Mouse (Mus musculus) embryo, embryonic 10.5 days (tissue): ENCODE results near the gene Rgp1.
"Not testable (repeated sequence)": the region's sequence is repeated elsewhere in the genome, so short reads cannot be mapped to it uniquely, and the experiment has no call there.

Source experiments
- DNase-seq: peaks from one replicate; pipeline ENCODE4 v3.0.0-alpha.2; 2015; ENCODE audit warnings: low spot score

Gene Rgp1

DNA sequence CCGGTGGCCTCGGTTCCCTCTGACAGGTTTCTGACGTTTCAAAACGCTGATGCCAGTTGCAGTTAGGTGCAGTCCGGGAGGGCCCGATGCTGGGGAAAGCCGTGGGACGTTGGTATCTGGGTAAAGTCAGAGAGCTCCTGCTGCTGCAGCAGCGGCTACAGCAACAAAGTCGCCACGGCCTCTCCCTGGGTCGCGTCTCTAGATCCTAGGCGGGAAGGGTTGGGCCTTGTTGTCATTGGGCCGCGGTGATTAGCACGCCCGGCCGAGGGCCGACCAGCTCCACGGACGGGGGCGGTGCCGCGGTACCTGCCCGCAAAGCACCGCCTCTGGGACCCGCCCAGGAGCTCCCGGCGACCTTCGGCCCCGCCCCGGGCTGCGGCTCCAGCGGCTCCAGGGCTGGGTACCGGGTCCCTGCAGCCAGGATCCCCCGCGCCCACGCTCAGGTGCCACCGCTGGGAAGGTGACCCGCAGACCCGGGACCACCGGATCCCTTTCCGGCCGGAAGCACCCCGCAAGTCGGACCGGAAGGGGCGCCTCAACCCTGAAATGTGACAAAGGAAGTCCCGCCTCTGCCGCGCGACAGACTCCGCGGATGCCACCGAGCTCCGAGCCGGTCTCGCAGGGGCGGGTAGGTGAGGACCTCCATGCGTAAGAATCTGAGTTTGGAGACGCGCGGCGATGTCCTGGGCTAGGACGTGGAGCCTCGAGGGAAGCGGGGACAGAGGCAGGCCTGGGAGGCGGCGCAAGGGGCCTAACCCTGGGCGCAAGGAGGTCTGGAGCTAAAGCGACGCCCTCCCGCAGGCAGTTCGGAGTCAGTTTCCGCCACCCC, at the start of gene Rgp1, which contains the start of gene Gba2:
Gene Rgp1 (plus strand): TSS at position 340 of the 829 bp plus-strand sequence.
Gene Gba2 (minus strand): TSS at position 498 of the 829 bp plus-strand sequence.
- peak; percentile 88 for DNase-seq

DNA sequence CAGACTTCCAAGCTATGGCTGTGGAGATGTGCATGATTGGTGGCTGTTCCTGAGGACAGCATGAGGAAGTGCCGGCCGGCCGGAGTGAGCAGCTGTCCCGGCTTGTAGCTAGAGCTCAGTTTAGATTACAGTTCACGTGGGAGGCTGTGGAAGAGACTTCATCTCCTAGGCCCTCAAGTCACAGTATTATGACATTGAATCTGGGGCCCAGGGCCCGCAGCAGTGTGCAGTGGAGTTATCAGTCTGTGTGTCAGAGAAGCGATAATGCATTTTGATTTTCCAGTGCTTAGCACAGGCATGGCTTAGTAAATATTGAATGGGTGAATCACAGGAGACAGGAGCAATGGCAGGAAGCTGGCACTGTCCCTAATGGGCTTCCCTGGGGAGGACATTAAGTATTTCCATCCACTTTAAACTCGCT, 48.4 kb upstream of the Rgp1 start:
- DNase-seq: no peak

DNA sequence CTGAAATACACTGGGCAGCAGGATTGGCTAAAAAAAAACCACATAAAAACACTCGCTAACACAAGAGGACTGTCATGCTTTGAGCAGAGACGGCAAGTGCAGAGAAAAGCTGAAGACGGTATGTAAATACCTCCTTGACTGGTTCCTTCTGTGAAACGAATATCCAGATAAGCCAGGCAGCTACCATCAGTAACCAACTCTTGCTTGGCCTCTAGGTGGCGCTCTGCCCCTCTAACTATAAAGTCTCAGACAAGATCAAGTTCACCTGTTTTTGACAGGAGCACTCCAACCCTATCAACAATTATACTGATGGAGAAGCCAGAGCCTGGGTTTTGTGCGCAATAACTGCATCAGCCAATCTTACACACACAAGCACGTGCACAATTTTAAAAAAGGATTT, 47.9 kb upstream of the Rgp1 start:
- peak; percentile 81 for DNase-seq

DNA sequence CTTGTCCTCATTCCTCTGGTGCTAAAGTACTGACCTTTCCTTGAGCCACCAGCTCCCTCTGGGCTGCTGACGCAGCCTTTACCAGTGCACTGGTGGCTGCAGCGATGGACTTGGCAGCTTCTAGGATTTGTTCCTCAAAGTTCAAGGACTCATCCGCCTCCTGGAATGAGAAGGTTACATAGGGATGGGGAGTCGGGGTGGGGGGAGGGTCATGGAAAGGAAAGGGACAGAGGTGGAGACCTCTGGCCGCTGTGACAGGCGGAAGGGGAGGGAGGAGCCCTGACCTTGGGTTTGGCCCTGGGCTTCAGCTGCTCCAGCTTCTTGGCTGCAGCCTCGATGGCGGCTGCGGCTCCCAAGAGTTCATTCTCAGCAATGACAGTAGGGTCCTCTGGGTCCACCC, 45.2 kb upstream of the Rgp1 start:
- DNase-seq: no peak

DNA sequence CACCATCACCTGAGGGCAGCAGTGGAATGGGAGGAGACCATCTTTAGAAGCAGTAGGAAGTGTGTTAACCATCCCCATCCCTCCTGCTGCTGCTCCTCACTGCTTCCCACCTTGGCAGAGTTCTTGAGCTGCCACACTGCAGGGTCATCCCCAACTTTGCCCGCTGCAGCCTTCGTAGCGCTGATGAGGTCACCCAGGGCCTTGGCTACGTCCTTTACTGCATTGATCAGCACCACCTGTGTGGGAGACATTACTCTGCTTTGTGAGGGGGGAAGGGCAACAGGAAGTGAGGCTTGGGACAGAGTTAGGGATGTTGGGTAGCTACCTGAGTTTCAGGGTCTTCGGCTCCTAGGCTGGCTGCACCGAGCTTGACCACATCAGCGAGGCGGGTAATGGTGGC, 42.9 kb upstream of the Rgp1 start:
- no peak for DNase-seq

DNA sequence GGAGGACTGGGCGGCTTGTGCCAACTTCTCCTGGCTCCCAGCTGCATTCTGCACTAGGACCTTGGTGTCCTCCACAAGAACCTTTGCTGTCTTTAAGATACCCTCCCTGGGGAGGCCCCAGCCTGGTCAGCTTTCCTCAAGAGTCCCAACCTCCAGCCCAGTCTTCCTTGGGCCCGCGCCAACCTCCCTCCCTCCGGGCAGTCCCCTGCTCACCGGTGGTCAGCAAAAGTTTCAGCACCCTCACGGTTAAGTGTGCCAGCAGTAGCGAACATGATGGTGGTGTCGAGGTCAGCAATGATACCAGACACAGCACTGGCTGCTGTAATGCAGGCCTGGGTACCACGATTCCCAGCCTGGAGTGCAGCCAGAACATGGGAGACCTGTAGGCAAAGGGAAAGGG, 42.5 kb upstream of the Rgp1 start:
- no peak for DNase-seq

DNA sequence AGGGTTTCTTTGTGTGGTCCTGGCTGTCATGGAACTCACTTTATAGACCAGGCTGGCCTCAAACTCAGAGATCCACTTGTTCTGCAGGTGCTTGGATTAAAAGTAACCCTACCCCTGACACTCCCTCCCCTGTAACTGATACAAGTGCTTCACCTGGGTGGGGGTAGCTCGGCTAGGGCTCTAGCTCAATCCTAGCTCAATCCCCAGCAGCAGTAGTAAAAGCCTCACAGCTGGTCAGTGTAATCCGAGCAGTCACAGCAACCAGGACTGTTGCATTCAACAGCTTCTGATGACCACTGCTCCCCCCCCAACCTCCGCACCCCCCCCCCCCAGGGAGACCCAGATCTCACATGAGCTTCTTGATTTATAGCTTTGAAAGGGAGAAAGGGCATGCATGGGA, 36.5 kb upstream of the Rgp1 start:
- DNase-seq: no peak

DNA sequence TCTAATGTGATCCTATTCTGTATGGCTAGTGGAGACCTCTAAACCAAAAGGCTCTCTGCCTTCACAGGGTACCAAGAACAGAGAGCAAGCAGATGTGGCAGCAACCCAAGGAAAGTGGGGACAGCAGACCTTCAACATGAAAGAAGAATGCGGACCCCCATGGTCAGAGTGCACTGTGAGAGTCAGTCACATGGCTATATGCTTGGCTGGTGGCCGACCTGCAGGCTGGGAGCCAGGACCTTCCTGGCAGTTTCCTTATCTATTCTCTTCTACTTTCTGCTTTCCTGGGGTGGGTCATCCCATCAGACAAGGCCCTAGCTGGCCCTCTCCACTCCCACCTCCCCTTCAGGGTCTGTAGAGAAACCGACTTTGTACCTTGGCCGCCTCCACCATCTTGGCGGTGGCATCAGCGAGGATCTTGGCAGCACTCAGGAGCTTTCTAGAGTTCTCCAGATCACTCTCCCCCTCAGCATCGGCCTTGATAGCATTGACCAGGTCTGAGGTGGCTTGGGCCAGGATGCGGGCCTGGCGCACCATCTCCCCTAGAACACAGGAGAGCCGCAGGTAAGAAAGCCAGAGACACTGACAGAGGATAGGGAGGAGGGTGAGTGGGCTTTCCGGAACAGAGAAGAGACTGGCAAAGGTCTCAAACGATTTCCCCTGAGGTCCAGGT, 32.0 kb upstream of the Rgp1 start:
- no peak for DNase-seq

DNA sequence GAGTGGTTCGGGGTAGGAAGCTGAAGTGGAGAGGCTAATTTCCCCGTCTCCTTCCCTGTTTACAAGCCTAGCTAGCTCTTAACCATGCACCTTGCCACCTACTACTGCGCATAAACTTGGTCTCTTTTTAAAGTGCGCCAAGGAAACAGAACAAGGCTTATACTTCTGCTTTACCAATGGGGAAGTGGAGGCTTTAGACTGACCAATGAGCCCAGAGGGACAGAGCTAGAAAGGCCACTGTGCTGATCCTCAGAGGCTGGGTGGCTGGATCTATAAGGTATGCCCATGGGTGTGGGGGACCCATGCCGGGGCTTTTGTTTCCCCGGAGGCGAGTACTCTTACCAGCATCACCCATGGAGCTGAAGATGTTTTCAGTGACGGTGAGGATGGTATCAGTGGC, 31.4 kb upstream of the Rgp1 start:
- DNase-seq: no peak

DNA sequence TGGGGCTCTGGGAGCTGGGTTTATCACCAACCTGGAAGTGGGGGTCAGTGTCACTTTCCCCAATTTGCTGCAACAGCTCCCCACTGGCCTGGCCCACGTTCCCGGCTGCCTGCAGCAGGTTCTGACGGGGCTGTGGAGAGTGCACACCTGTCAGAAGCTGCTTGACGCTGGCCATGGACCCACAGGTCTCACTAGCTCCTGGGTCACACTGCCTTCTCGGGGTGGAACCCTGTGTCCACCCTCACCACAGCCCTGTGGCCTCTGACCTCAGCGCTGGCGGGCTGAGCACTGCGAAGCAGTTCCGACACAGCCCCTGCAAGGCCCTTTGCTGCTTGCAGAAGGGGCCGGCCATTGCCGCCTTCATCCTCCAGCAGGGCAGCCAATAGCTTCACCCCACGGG, 29.5 kb upstream of the Rgp1 start:
- no peak for DNase-seq

DNA sequence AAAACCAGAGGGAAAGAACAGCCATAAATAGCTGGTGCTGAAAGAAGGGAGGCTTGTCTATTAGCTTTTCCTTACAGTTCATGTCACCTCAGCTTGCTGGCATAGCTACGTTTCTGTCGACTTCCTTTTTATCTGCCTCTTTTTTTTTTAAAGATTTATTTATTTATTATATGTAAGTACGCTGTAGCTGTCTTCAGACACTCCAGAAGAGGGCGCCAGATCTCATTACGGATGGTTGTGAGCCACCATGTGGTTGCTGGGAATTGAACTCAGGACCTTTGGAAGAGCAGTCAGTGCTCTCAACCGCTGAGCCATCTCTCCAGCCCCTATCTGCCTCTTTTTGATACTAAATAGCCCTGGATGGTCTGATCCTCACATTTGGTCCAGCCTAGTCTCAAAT, 26.7 kb upstream of the Rgp1 start:
- DNase-seq: not testable (repeated sequence)

DNA sequence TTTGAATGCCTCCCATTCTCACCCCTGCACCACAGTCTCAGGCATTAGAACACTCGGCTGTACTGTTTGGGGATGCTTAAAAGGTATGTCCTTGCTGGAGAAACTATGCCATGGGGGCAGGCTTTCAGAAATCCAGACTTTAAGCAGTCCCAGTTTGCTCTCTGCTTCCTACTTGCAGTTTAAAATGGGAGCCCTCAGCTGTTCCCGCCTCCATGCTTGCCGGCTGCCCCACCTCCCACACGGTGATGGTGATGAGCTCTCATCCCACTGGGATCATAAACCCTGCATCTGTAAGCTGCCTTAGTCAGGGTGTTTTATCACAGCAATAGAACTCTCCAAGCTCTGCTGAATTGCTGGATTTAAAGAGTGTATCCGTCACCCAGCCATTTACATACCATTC, 26.1 kb upstream of the Rgp1 start:
- no peak for DNase-seq

DNA sequence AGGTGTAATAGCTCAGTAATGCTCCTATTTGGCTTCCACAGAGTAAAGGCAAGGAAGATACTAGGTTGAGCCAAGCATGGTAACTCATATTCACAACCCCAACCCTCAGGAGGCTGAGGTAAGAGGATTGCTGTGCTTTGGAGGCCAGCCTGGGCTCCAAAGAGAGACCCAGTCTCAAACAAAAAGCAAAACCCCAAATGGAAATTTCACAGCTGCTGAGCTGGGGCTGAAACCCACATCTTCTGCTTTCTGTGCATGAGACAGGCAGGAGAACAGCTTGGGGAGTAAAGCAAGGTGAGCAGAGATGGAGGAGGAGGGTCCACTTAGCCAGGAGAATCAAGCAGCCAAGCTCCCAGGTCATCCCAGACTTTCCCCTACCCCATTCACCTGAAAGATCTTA, 24.6 kb upstream of the Rgp1 start:
- no peak for DNase-seq

DNA sequence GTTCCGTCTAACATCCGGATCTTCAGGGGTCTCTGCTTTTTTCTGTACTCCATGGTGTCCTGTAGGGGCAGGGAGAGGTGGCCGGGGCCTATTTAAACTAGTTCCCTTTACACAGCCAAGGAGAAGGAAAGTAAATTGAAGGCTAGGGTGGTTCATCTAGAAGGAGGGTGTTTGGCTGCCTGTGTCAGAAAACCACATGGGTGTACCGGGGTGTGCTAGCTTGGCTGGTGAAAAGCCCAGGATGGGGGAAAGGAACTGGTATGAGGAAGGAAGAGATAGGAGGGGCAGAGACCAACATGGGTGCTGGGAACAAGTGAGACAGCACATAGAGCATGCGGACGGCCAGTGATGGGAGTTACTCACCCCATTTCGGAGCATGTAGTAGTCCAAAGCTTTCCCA, 22.6 kb upstream of the Rgp1 start:
- DNase-seq: no peak

DNA sequence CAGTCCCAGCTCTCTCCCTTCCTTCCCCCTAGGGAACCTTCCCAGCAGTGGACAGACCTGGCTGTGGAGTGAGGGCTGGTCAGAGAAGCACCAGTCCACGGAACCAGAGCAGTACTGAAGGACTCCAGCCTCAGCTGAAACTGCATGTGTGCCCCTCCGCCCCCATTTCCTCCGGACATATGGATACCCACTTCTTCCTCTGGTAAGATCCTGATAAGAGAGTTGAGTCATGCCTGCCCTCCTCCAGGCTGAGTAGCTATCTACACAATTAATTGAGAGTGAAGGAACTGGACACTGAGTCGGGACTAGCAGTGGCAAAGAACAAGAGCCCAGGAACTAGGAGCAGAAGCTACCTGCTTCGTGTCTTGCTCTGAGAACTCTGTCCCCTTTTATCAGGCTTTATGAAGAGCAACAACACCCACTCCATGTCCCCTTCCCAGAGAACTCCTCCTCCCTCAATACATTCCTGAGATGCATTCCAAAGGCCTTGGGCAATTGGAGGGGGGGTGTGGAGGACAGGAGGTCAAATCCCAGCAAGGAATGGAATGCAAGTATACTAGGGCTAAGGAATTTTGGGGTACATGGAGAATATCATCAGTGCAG, 20.4 kb upstream of the Rgp1 start:
- peak; percentile 75 for DNase-seq

DNA sequence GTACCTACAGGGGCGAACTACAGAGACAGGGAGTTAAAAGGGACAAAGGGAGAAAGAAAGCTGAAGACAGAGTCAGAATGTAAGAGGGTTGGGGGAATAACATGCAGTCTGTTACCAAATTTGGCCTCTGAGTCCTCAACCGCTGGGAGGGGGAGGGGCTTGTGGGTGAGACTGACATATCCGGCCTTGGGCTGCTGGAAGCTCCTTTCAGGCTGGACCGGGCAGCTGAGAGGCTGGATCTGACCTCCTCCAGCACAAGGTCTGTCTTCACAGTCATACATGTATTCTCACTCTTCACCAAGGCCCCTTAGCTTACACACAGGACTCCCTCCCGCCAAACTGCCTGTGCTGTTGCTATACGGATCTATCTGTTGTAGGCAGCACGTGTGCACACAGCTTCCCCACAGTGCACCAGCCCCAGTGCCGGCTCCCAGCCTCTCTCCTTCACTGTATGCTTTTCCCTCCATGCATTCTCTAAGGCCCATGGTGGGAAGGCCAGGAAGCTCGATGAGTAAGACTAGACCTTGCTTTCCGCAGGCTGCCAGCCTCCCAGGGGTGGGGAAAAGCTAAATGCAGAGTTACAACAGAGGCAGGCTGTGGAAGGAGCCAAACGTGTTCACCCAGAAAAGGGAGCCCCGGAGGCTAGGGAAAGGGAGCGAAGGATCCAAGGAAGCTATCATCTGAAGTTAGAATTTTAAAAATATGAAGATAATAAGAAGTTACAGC, 19.7 kb upstream of the Rgp1 start:
- DNase-seq: peak; percentile 87

DNA sequence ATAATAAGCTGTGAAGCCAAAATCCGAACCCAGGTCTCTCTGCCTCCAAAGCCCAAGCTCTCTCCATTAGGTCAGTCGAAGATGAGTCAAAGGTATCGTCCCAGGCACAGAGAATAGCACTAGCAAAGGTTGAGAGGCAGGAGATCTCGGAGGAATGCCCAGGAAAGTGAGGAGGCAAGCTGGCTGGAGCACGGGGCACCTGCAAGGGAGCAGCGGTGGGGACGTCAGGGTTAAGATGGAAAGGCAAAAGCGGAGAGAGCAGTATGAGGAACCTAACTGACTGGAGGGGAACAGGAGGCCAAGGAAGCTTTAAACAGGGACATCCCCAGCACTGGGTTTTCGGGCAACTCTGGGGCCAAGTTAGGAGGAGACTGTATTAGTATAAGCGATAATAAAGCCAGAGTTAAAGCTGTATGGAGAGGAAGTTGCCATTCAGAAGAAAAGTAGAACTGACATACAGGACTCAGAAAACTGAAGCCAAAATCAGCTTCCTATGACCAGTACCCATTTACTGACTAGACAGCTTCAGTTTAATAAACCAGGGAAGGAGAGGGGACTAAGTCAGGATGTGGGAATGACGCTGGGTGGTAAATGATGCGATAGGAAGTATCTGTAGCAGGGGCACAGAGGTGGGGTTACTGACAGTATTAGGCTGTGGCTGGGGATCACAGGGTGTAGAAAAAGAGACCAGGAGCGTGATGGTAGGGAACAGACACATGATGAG, 18.8 kb upstream of the Rgp1 start:
- no peak for DNase-seq

DNA sequence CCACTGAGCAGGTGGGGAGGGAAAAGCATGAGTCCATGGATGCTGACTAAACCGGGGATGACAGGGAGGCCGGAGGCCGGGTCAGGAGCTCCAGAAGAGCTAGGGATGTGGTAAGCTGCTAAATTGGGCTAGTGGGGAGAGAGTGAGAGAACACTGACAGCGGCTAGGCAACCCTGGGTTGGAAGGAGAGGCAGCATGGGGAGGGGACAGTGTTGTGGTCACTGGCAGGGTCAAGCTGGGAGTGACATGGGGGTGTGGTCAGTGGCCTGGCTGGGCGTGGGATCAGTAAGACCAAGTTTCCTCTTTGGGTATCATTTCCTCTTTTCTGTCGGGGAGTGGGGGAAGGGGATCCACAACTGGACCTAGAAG, 18.3 kb upstream of the Rgp1 start:
- peak; percentile 41 for DNase-seq

DNA sequence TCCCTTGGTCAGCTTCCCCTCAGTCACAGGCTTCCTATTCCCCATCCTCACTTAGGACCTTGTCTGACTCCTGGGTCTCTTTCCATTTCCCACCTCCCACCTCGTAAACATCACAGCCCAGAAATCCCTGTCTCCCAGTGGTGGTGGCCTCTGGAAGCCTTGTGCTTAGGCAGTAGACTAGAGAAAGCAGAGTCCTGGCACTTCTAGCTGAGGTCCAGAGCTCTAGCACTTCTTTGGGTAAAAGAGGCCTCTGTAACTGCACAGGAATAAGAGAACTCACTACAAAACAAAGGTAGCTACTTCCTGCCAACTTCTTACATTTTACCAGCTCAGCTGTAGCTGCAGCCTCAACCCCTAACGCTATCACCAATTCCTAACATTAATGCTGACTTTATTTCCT, 17.5 kb upstream of the Rgp1 start:
- DNase-seq: no peak

DNA sequence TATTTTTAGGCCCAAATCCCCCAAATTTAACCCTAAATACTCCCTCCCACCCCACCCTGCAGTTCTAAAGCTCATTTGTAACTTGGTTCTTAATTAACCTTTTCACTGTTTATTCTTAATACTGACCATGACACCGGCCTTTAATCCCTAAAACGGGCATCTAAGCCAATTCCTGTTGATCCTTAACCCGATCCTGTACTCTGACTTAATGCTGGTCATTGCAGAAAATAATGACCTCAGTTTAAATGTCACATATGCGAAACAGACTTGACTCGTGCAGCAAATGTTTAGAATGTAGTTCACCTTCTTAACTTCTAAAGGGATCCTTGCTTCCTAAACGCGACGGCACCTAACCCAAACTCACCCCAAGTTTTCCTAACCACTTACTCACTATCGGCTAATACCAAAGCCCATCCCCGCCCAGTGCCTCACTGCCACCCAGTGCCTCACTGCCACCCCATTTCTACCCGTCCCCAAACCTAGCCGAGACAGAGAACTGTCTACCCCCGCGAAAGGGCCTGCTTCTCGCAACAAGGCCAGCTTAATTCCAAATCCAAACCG, 17.0 kb upstream of the Rgp1 start:
- DNase-seq: no peak

DNA sequence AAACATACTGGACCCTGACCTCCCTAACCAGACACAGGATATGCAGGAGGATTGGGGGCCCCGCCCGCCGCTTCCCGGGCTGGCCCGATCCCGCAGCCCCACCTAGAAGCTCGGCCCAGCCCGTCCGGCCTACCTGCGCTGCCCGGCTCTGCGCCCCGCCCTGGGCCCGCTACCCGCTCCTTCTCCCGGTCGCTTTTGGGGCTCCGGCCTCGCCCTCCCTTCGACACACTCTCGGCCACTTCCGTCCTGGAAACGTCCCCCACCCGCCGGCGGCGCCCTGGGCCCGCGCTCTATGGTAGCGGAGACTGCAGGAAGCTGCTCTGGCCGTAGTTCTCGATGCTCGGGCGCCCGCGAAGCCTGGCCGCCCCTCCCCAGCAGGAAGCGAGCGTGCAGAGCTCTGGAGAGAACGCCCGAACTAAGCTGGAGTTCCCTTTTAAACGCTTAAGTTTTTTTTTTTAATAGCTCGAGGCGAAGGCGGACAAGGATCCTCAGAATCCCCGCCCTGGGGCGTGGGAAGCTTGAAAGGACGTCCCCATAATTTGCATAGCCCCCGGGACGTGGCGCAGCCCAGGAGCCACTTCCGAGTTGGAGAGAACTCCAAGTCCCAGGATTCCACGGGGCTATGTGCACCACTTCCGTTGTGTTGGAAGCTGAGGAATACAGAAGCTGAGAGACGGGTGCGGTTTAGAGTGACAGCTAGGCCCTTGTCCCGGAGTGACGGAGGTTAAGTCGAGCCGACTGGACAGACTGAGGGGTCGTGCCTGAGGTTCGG, 16.3 kb upstream of the Rgp1 start, which contains the start of the genes Creb3 and Tln1:
Gene Creb3 (plus strand): TSS at position 336 of the 772 bp plus-strand sequence.
Gene Tln1 (minus strand): TSS at position 695 of the 772 bp plus-strand sequence.
- DNase-seq: peak; percentile 98
